Mouse (Mus musculus) neural tube, embryonic 11.5 days (tissue): ENCODE measurements around the gene Tapbp. TPM values are rescaled to one million over a fixed set of nuclear protein-coding genes. Genes with fewer than 3 reads are reported as not detected.
A peak's percentile ranks its signal among the peaks of the same experiment; 100 is the strongest.

ENCODE experiments used
- ATAC-seq: fragments of 200-750 bp; cut with Nextera tagmentation; 2 replicates; pipeline ENCODE4 v1.8.0; 2017; ENCODE audit warnings: moderate number of reproducible peaks, mild to moderate bottlenecking, moderate TSS enrichment, moderate library complexity; ENCODE audit not compliant: insufficient read depth, low FRiP score, low TSS enrichment
- DNase-seq: peaks from one replicate; pipeline ENCODE4 v3.0.0-alpha.2; 2015; ENCODE audit warnings: low spot score
- H3K27ac ChIP-seq: fragments of 300-500 bp; sonication (generic); 2 replicates; pipeline ENCODE4 v1.5.1; 2014; ENCODE audit warnings: low read depth, mild to moderate bottlenecking, low read length
- H3K27me3 ChIP-seq: fragments of 300-500 bp; sonication (generic); 2 replicates; pipeline ENCODE4 v1.6.1; 2014; ENCODE audit warnings: mild to moderate bottlenecking, low read length, mixed read lengths; ENCODE audit not compliant: control insufficient read depth, insufficient read depth
- H3K36me3 ChIP-seq: fragments of 300-500 bp; sonication (generic); 2 replicates; pipeline ENCODE4 v1.6.1; 2014; ENCODE audit warnings: mild to moderate bottlenecking, low read length, moderate library complexity, mixed read lengths; ENCODE audit not compliant: control insufficient read depth, insufficient read depth
- H3K4me1 ChIP-seq: fragments of 300-500 bp; sonication (generic); 2 replicates; pipeline ENCODE4 v1.6.1; 2014; ENCODE audit warnings: low read length, mixed read lengths; ENCODE audit not compliant: control insufficient read depth, insufficient read depth
- H3K4me2 ChIP-seq: fragments of 300-500 bp; sonication (generic); 2 replicates; pipeline ENCODE4 v1.6.1; 2014; ENCODE audit warnings: low read depth, mild to moderate bottlenecking, moderate library complexity
- H3K4me3 ChIP-seq: fragments of 300-500 bp; sonication (generic); 2 replicates; pipeline ENCODE4 v1.5.1; 2014; ENCODE audit warnings: low read depth, low read length
- H3K9ac ChIP-seq: fragments of 300-500 bp; sonication (generic); 2 replicates; pipeline ENCODE4 v1.6.1; 2014; ENCODE audit warnings: mild to moderate bottlenecking, low read length
- H3K9me3 ChIP-seq: fragments of 300-500 bp; sonication (generic); 2 replicates; pipeline ENCODE4 v1.6.1; 2016; ENCODE audit warnings: low read length; ENCODE audit not compliant: control insufficient read depth
- WGBS: fragments of 180-500 bp; shearing (Covaris S2); extraction: QIAGEN DNeasy Blood & Tissue Kit; methylation state at CpG from one replicate; pipeline ENCODE4 v1.1.7; 2014; 5-methylcytosine and 5-hydroxymethylcytosine counted together
- polyA plus RNA-seq: library from polyadenylated mRNA; unstranded; fragments of >200 nt; fragmentation: Nextera tagmentation; extraction: Ambion mirVana; gene quantifications from 2 replicates; pipeline ENCODE4 v1.2.1, GENCODE M21; 2014

Gene Tapbp
- polyA plus RNA-seq, 1 experiment from 2014 or later = 12.9 TPM

GRCm38 (mm10) chr17:33924577-33925283 is 9.0 kb downstream of the Tapbp start:
- Histone ChIP-seq H3K27ac (no peak overlapping the region), H3K4me2 (no peak overlapping the region), H3K36me3 (no peaks in the 10 kb centered on the region), H3K4me1 (peaks cover 6% of the 10 kb centered on the region; the same call in 1 of the 2 replicates), H3K9ac (no peak overlapping the region), H3K4me3 (no peak overlapping the region), H3K27me3 (no peaks in the 10 kb centered on the region), H3K9me3 (no peaks in the 10 kb centered on the region)
- DNase-seq (no peak), ATAC-seq (no peak)
- WGBS = 86% methylated on average over 10 of the region's 10 CpGs

- 0 out of 2 replicates have a peak, but pooled peaks cover under 1% of the 10 kb centered on the region for H3K4me1 ChIP-seq
- 83% methylated on average over 20 of the region's 21 CpGs for WGBS
- H3K9ac ChIP-seq = no peak overlapping the region
- no peak overlapping the region for H3K4me3 ChIP-seq
- DNase-seq (no peak), ATAC-seq (no peak)
- no peak overlapping the region for H3K4me2 ChIP-seq
- H3K27me3 ChIP-seq = no peaks in the 10 kb centered on the region
- no peaks in the 10 kb centered on the region for H3K9me3 ChIP-seq
- H3K36me3 ChIP-seq = no peaks in the 10 kb centered on the region
- H3K27ac ChIP-seq = no peak overlapping the region
Observed at GRCm38 (mm10) chr17:33925406-33926116, 9.9 kb downstream of the Tapbp start.

- no peaks in the 10 kb centered on the region for H3K9me3 ChIP-seq
- peaks cover 9% of the 10 kb centered on the region; the same call in 1 of the 2 replicates for H3K4me1 ChIP-seq
- H3K9ac ChIP-seq = no peak overlapping the region
- ATAC-seq = no peak
- 73% methylated on average over 17 of the region's 17 CpGs for WGBS
- DNase-seq = no peak
- no peaks in the 10 kb centered on the region for H3K36me3 ChIP-seq
- H3K27me3 ChIP-seq = no peaks in the 10 kb centered on the region
- no peak overlapping the region for H3K27ac ChIP-seq
- H3K4me2 ChIP-seq = no peak overlapping the region
- no peak overlapping the region for H3K4me3 ChIP-seq
Observed at GRCm38 (mm10) chr17:33926207-33926932, 10.7 kb downstream of the Tapbp start.

- no peak for ATAC-seq
Observed at GRCm38 (mm10) chr17:33928251-33928947, 12.7 kb downstream of the Tapbp start.

GRCm38 (mm10) chr17:33929371-33930279 is 13.9 kb downstream of the Tapbp start, which contains the start of gene Rgl2:
Gene Rgl2, plus strand, starts transcription at chr17:33929543.
- Histone ChIP-seq H3K4me3 (peak within 1 kb of the TSS; percentile 91), H3K9me3 (no peaks in the 10 kb centered on the region), H3K36me3 (peaks cover 5% of the 10 kb centered on the region; the same call in 1 of the 2 replicates), H3K9ac (peak within 1 kb of the TSS; percentile 88), H3K4me2 (peak within 1 kb of the TSS; percentile 99), H3K4me1 (peaks cover 9% of the 10 kb centered on the region; the same call in 1 of the 2 replicates), H3K27me3 (no peaks in the 10 kb centered on the region), H3K27ac (peak within 1 kb of the TSS; percentile 95)
- WGBS = under 1% methylated on average over 71 of the region's 80 CpGs
- DNase-seq (peak; percentile 97), ATAC-seq (peak; percentile 83)

More at GRCm38 (mm10) chr17:33928251-33928947, 12.7 kb downstream of the Tapbp start:
- H3K9ac ChIP-seq = peak overlapping the region; percentile 67
- H3K4me2 ChIP-seq = peak overlapping the region; percentile 99
- no peaks in the 10 kb centered on the region for H3K9me3 ChIP-seq
- peaks cover 9% of the 10 kb centered on the region; the same call in 1 of the 2 replicates for H3K4me1 ChIP-seq
- no peaks in the 10 kb centered on the region for H3K27me3 ChIP-seq
- peak overlapping the region; percentile 91 for H3K4me3 ChIP-seq
- H3K27ac ChIP-seq = no peak overlapping the region
- H3K36me3 ChIP-seq = peaks cover 4% of the 10 kb centered on the region; the same call in 1 of the 2 replicates
- 63% methylated on average over 21 of the region's 21 CpGs for WGBS
- no peak for DNase-seq

GRCm38 (mm10) chr17:33930280-33931158 is 14.8 kb downstream of the Tapbp start:
- 0 out of 2 replicates have a peak, but pooled peaks have one; percentile 3 for ATAC-seq

More at GRCm38 (mm10) chr17:33930280-33931158, 14.8 kb downstream of the Tapbp start:
- peak overlapping the region; percentile 91 for H3K4me3 ChIP-seq
- WGBS = under 1% methylated on average over 44 of the region's 45 CpGs
- H3K4me1 ChIP-seq = peaks cover 9% of the 10 kb centered on the region; the same call in 1 of the 2 replicates
- peak overlapping the region; percentile 88 for H3K9ac ChIP-seq
- peaks cover 6% of the 10 kb centered on the region for H3K36me3 ChIP-seq
- no peaks in the 10 kb centered on the region for H3K9me3 ChIP-seq
- peak overlapping the region; percentile 99 for H3K4me2 ChIP-seq
- peak overlapping the region; percentile 95 for H3K27ac ChIP-seq
- no peaks in the 10 kb centered on the region for H3K27me3 ChIP-seq
- DNase-seq = peak; percentile 33
